Mouse (Mus musculus): Measurements from ENCODE around the gene Fez1.

Gene Fez1

GRCm38 (mm10) chr9:36821644-36822000 is at the start of gene Fez1:
Gene Fez1, plus strand, starts transcription at chr9:36821864.
- no peak for DNase-seq (ENCODE audit: low read depth)

GRCm38 (mm10) chr9:36783921-36784320 is 37.7 kb upstream of the Fez1 start:
- no peak for DNase-seq (ENCODE audit: low read depth)

GRCm38 (mm10) chr9:36792191-36792590 is 29.5 kb upstream of the Fez1 start:
- DNase-seq (ENCODE audit: low read depth): no peak

- DNase-seq (ENCODE audit: low read depth): no peak
These were observed 27.2 kb upstream of the Fez1 start for GRCm38 (mm10) chr9:36794487-36794886.

- DNase-seq (ENCODE audit: low read depth): no peak
These were observed 26.1 kb upstream of the Fez1 start for GRCm38 (mm10) chr9:36795556-36795955.

- no peak for DNase-seq (ENCODE audit: low read depth)
These were observed 25.4 kb upstream of the Fez1 start for GRCm38 (mm10) chr9:36796224-36796623.

GRCm38 (mm10) chr9:36796781-36797555 is 24.7 kb upstream of the Fez1 start, which contains the start of gene Ei24:
Gene Ei24, minus strand, starts transcription at chr9:36797393.
- DNase-seq (ENCODE audit: low read depth): peak; percentile 58

- DNase-seq (ENCODE audit: low read depth): no peak
These were observed 19.7 kb upstream of the Fez1 start for GRCm38 (mm10) chr9:36801961-36802360.

- no peak for DNase-seq (ENCODE audit: low read depth)
These were observed 18.7 kb upstream of the Fez1 start for GRCm38 (mm10) chr9:36802951-36803350.

GRCm38 (mm10) chr9:36803386-36803785 is 18.3 kb upstream of the Fez1 start:
- DNase-seq (ENCODE audit: low read depth): no peak

GRCm38 (mm10) chr9:36803926-36804325 is 17.7 kb upstream of the Fez1 start:
- DNase-seq (ENCODE audit: low read depth): no peak

- DNase-seq (ENCODE audit: low read depth): no peak
These were observed 16.2 kb upstream of the Fez1 start for GRCm38 (mm10) chr9:36805256-36805975.

- DNase-seq (ENCODE audit: low read depth): no peak
These were observed 13.4 kb upstream of the Fez1 start for GRCm38 (mm10) chr9:36808126-36808785.

- DNase-seq (ENCODE audit: low read depth): no peak
These were observed 7.2 kb upstream of the Fez1 start for GRCm38 (mm10) chr9:36814486-36814885.

GRCm38 (mm10) chr9:36818905-36819304 is 2.8 kb upstream of the Fez1 start:
- no peak for DNase-seq (ENCODE audit: low read depth)

- DNase-seq (ENCODE audit: low read depth): no peak
These were observed 558 bp upstream of the Fez1 start for GRCm38 (mm10) chr9:36820969-36821643.

GRCm38 (mm10) chr9:36822024-36822423 is 360 bp downstream of the Fez1 start:
- no peak for DNase-seq (ENCODE audit: low read depth)

- DNase-seq (ENCODE audit: low read depth): no peak
These were observed 5.1 kb downstream of the Fez1 start for GRCm38 (mm10) chr9:36826612-36827363.

- no peak for DNase-seq (ENCODE audit: low read depth)
These were observed 9.7 kb downstream of the Fez1 start for GRCm38 (mm10) chr9:36831401-36831800.

- no peak for DNase-seq (ENCODE audit: low read depth)
These were observed 10.9 kb downstream of the Fez1 start for GRCm38 (mm10) chr9:36832529-36832928.

GRCm38 (mm10) chr9:36833043-36833881 is 11.6 kb downstream of the Fez1 start:
- DNase-seq (ENCODE audit: low read depth): no peak
